Mouse (Mus musculus): Measurements from ENCODE around the gene Srrt. TPM values are rescaled to one million over a fixed set of nuclear protein-coding genes. Genes with fewer than 3 reads are reported as not detected.

Gene Srrt
- total RNA-seq, 1 experiment = 350 TPM

- in situ Hi-C loops (cut with MboI; ENCODE audit: low sequenced_read_pairs in 2 of 2, unreplicated experiment in 2 of 2) = no loop called here
- TF ChIP-seq ZC3H11A (IDR thresholded peaks at IDR 0.05; ENCODE audit: borderline replicate concordance, low read depth, low read length) (no peak), HCFC1 (IDR thresholded peaks at IDR 0.05; ENCODE audit: borderline replicate concordance, insufficient read depth, low read length) (no peak), ZNF384 (IDR thresholded peaks at IDR 0.05; ENCODE audit: low read depth, low read length) (peak; percentile 96)
- H3K9me3 ChIP-seq (ENCODE audit: control insufficient read depth, insufficient read depth, low read depth, low read length) = no peaks in the 10 kb centered on the region
- DNase-seq (ENCODE audit: low read depth, low spot score) = no peak
- H3K27ac ChIP-seq (ENCODE audit: insufficient read depth, low read depth, low read length, poor library complexity, severe bottlenecking) = peak overlapping the region; percentile 55
- peak overlapping the region; percentile 67; the same call in 1 of the 2 replicates for H3K9ac ChIP-seq (ENCODE audit: insufficient read depth, low read depth, low read length, poor library complexity, severe bottlenecking)
- peak overlapping the region; percentile 56 to 68 for H3K4me3 ChIP-seq (ENCODE audit: insufficient read depth in 1 of 2, low read depth in 1 of 2, low read length in 2 of 2, poor library complexity in 1 of 2, severe bottlenecking in 1 of 2)
- peaks cover 13 to 28% of the 10 kb centered on the region in 2 experiments; a peak in 3 of 4 replicates for H3K4me1 ChIP-seq (ENCODE audit: control insufficient read depth in 2 of 2, insufficient read depth in 2 of 2, low read length in 2 of 2, poor library complexity in 1 of 2)
- H3K36me3 ChIP-seq (ENCODE audit: control insufficient read depth, insufficient read depth, low read length, poor library complexity, severe bottlenecking) = no peaks in the 10 kb centered on the region
Observed at GRCm38 (mm10) chr5:137338663-137339289, 31.3 kb upstream of the Srrt start.

GRCm38 (mm10) chr5:137338256-137338655 is 30.8 kb upstream of the Srrt start:
- DNase-seq (ENCODE audit: low read depth, low spot score) = peak; percentile 89
- in situ Hi-C loops (cut with MboI; ENCODE audit: low sequenced_read_pairs in 2 of 2, unreplicated experiment in 2 of 2) = no loop called here
- peak overlapping the region; percentile 67; the same call in 1 of the 2 replicates for H3K9ac ChIP-seq (ENCODE audit: insufficient read depth, low read depth, low read length, poor library complexity, severe bottlenecking)
- H3K36me3 ChIP-seq (ENCODE audit: control insufficient read depth, insufficient read depth, low read length, poor library complexity, severe bottlenecking) = no peaks in the 10 kb centered on the region
- H3K4me1 ChIP-seq (ENCODE audit: control insufficient read depth in 2 of 2, insufficient read depth in 2 of 2, low read length in 2 of 2, poor library complexity in 1 of 2) = peaks cover 13 to 28% of the 10 kb centered on the region in 2 experiments; a peak in 3 of 4 replicates
- TF ChIP-seq ZNF384 (IDR thresholded peaks at IDR 0.05; ENCODE audit: low read depth, low read length) (peak; percentile 91), HCFC1 (IDR thresholded peaks at IDR 0.05; ENCODE audit: borderline replicate concordance, insufficient read depth, low read length) (peak; percentile 89), CHD2 (IDR thresholded peaks at IDR 0.05; ENCODE audit: low read depth, low read length) (no peak), ZC3H11A (IDR thresholded peaks at IDR 0.05; ENCODE audit: borderline replicate concordance, low read depth, low read length) (no peak)
- H3K9me3 ChIP-seq (ENCODE audit: control insufficient read depth, insufficient read depth, low read depth, low read length) = no peaks in the 10 kb centered on the region
- H3K27ac ChIP-seq (ENCODE audit: insufficient read depth, low read depth, low read length, poor library complexity, severe bottlenecking) = peak overlapping the region; percentile 53; the same call in 1 of the 2 replicates
- H3K4me3 ChIP-seq (ENCODE audit: insufficient read depth in 1 of 2, low read depth in 1 of 2, low read length in 2 of 2, poor library complexity in 1 of 2, severe bottlenecking in 1 of 2) = peak overlapping the region; percentile 56 to 68

GRCm38 (mm10) chr5:137337190-137337589 is 29.7 kb upstream of the Srrt start:
- Histone ChIP-seq H3K9me3 (ENCODE audit: control insufficient read depth, insufficient read depth, low read depth, low read length) (no peaks in the 10 kb centered on the region), H3K36me3 (ENCODE audit: control insufficient read depth, insufficient read depth, low read length, poor library complexity, severe bottlenecking) (no peaks in the 10 kb centered on the region), H3K4me3 (ENCODE audit: insufficient read depth in 1 of 2, low read depth in 1 of 2, low read length in 2 of 2, poor library complexity in 1 of 2, severe bottlenecking in 1 of 2) (peak overlapping the region; percentile 56 to 68; a peak in 2 of 4 replicates), H3K9ac (ENCODE audit: insufficient read depth, low read depth, low read length, poor library complexity, severe bottlenecking) (no peak overlapping the region), H3K27ac (ENCODE audit: insufficient read depth, low read depth, low read length, poor library complexity, severe bottlenecking) (peak overlapping the region; percentile 76), H3K4me1 (ENCODE audit: control insufficient read depth in 2 of 2, insufficient read depth in 2 of 2, low read length in 2 of 2, poor library complexity in 1 of 2) (peaks cover 13 to 32% of the 10 kb centered on the region in 2 experiments)
- in situ Hi-C loops (cut with MboI; ENCODE audit: low sequenced_read_pairs in 2 of 2, unreplicated experiment in 2 of 2) = no loop called here
- peak; percentile 75 for DNase-seq (ENCODE audit: low read depth, low spot score)
- no peak for TF ChIP-seq HCFC1 (IDR thresholded peaks at IDR 0.05; ENCODE audit: borderline replicate concordance, insufficient read depth, low read length)
- TF ChIP-seq ZC3H11A (IDR thresholded peaks at IDR 0.05; ENCODE audit: borderline replicate concordance, low read depth, low read length) = no peak
- no peak for TF ChIP-seq CHD2 (IDR thresholded peaks at IDR 0.05; ENCODE audit: low read depth, low read length)
- no peak for TF ChIP-seq ZNF384 (IDR thresholded peaks at IDR 0.05; ENCODE audit: low read depth, low read length)
- no peak for TF ChIP-seq MAFK (IDR thresholded peaks at IDR 0.05; ENCODE audit: insufficient read depth, low read depth, low read length)

- no peaks in the 10 kb centered on the region for H3K9me3 ChIP-seq (ENCODE audit: control insufficient read depth, insufficient read depth, low read depth, low read length)
- DNase-seq (ENCODE audit: low read depth, low spot score) = no peak
- H3K36me3 ChIP-seq (ENCODE audit: control insufficient read depth, insufficient read depth, low read length, poor library complexity, severe bottlenecking) = no peaks in the 10 kb centered on the region; the same call in 1 of the 2 replicates
- H3K4me1 ChIP-seq (ENCODE audit: control insufficient read depth in 2 of 2, insufficient read depth in 2 of 2, low read length in 2 of 2, poor library complexity in 1 of 2) = peaks cover 13 to 30% of the 10 kb centered on the region in 2 experiments
- peak overlapping the region; percentile 33; the same call in 1 of the 2 replicates for H3K27ac ChIP-seq (ENCODE audit: insufficient read depth, low read depth, low read length, poor library complexity, severe bottlenecking)
- H3K9ac ChIP-seq (ENCODE audit: insufficient read depth, low read depth, low read length, poor library complexity, severe bottlenecking) = peak overlapping the region; percentile 33; the same call in 1 of the 2 replicates
- TF ChIP-seq ZC3H11A (IDR thresholded peaks at IDR 0.05; ENCODE audit: borderline replicate concordance, low read depth, low read length) (no peak), ZNF384 (IDR thresholded peaks at IDR 0.05; ENCODE audit: low read depth, low read length) (no peak), MAFK (IDR thresholded peaks at IDR 0.05; ENCODE audit: insufficient read depth, low read depth, low read length) (no peak), CHD2 (IDR thresholded peaks at IDR 0.05; ENCODE audit: low read depth, low read length) (no peak), HCFC1 (IDR thresholded peaks at IDR 0.05; ENCODE audit: borderline replicate concordance, insufficient read depth, low read length) (no peak)
- in situ Hi-C loops (cut with MboI; ENCODE audit: low sequenced_read_pairs in 2 of 2, unreplicated experiment in 2 of 2) = no loop called here
- peak overlapping the region in 1 of 2 experiments; percentile 28; a peak in 2 of 4 replicates for H3K4me3 ChIP-seq (ENCODE audit: insufficient read depth in 1 of 2, low read depth in 1 of 2, low read length in 2 of 2, poor library complexity in 1 of 2, severe bottlenecking in 1 of 2)
Observed at GRCm38 (mm10) chr5:137335066-137335465, 27.6 kb upstream of the Srrt start.

Data from ES-E14 (cell line).